ENCODE assay signal across 11 mouse cellular contexts in the genomic region with DNA sequence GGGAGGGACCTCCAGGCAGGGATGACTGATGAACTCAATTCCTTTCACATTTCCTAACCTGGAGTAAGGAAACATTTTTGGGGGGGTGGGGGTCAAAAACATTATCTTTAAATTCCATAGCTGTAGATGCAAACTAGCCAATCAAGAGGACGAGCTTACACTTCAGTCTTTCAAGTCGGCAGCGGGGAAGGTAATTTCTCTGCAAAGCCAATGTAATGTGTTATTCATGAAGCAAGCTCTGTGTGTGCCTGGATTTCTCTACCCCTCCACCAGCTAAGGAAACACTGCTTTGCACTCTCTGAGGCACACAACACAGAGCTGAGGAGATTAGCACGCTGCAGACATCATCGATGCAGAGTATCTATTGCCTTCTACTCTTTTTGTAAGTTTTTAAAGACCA. TPM values are rescaled to one million over a fixed set of nuclear protein-coding genes. Genes with fewer than 3 reads are reported as not detected.
DNase-seq lines count a peak whose midpoint lies in the region; ATAC-seq and TF ChIP-seq lines count a peak whose summit lies in the region.
"Had no signal": no experiment of that assay in that cellular context is flagged by ENCODE, and none has a peak within 500 bp of the region (broad histone marks: within the 10 kb centered on the region; RNA-seq: fewer than 3 reads in every experiment).

No protein-coding gene starts in this region.

- H3K36me3 ChIP-seq in heart, adult 2 months (ENCODE audit: control insufficient read depth, insufficient read depth, low read length), result no peaks in the 10 kb centered on the region
- H3K36me3 ChIP-seq in heart, embryonic 10.5 days, result peaks cover 6% of the 10 kb centered on the region; the same call in 1 of the 2 replicates
- no peaks in the 10 kb centered on the region for H3K36me3 ChIP-seq in neural tube, embryonic 11.5 days (ENCODE audit: control insufficient read depth, insufficient read depth, low read length)
- H3K36me3 ChIP-seq in hindbrain, embryonic 14.5 days (replicated peaks; ENCODE audit: control insufficient read depth, insufficient read depth), result peaks cover 4% of the 10 kb centered on the region; the same call in 1 of the 2 replicates
- H3K36me3 ChIP-seq in myocyte (ENCODE audit: control insufficient read depth, insufficient read depth), result no peaks in the 10 kb centered on the region
- H3K36me3 ChIP-seq: embryonic facial prominence, embryonic 15.5 days had no signal

- no peak overlapping the region for H3K9ac ChIP-seq in heart, adult 2 months (ENCODE audit: low read depth, low read length)
- H3K9ac ChIP-seq in neural tube, embryonic 11.5 days (ENCODE audit: low read length), result no peak overlapping the region
- no peak overlapping the region for H3K9ac ChIP-seq in hindbrain, embryonic 14.5 days
- H3K9ac ChIP-seq: embryonic facial prominence, embryonic 15.5 days had no signal

- H3K79me2 ChIP-seq in heart, adult 2 months (replicated peaks; ENCODE audit: control insufficient read depth, insufficient read depth, low read length), result no peaks in the 10 kb centered on the region
- H3K79me2 ChIP-seq in myocyte (ENCODE audit: control insufficient read depth, insufficient read depth), result peaks cover 43% of the 10 kb centered on the region

- no peak for DNase-seq in heart, adult 2 months
- no peak for DNase-seq in heart, embryonic 10.5 days (ENCODE audit: low spot score)
- no peak for DNase-seq in neural tube, embryonic 11.5 days (ENCODE audit: low spot score)
- DNase-seq in neural tube, embryonic 10.5 days (ENCODE audit: extremely low spot score, low spot score), result no peak
- DNase-seq in hindbrain, embryonic 14.5 days (ENCODE audit: low spot score), result no peak
- DNase-seq in adipocyte (ENCODE audit: low spot score), result no peak
- DNase-seq in heart, postnatal 10 days, result no peak
- DNase-seq: retina, postnatal 1 day; thymus, postnatal 14 days had no signal

- H3K4me1 ChIP-seq in heart, adult 2 months (ENCODE audit: control insufficient read depth, insufficient read depth, low read length), result peaks cover 27% of the 10 kb centered on the region
- H3K4me1 ChIP-seq in heart, embryonic 10.5 days, result peaks cover 38% of the 10 kb centered on the region
- peaks cover 16% of the 10 kb centered on the region for H3K4me1 ChIP-seq in neural tube, embryonic 11.5 days (ENCODE audit: control insufficient read depth, insufficient read depth, low read length)
- peaks cover 39% of the 10 kb centered on the region for H3K4me1 ChIP-seq in hindbrain, embryonic 14.5 days (replicated peaks; ENCODE audit: control insufficient read depth, insufficient read depth, low read length)

- TF ChIP-seq CTCF in heart, adult 2 months (IDR thresholded peaks at IDR 0.05), result no peak

- no peak overlapping the region for H3K4me3 ChIP-seq in heart, adult 2 months
- no peak overlapping the region for H3K4me3 ChIP-seq in heart, embryonic 10.5 days
- H3K4me3 ChIP-seq in neural tube, embryonic 11.5 days (ENCODE audit: low read depth, low read length), result no peak overlapping the region
- H3K4me3 ChIP-seq in hindbrain, embryonic 14.5 days (replicated peaks; ENCODE audit: low read length), result no peak overlapping the region
- H3K4me3 ChIP-seq in myocyte, result no peak overlapping the region
- H3K4me3 ChIP-seq: embryonic facial prominence, embryonic 15.5 days had no signal

- WGBS in heart, adult 2 months, result 86% methylated on average over 5 of the region's 5 CpGs
- WGBS in heart, embryonic 10.5 days, result 76% methylated on average over 5 of the region's 5 CpGs
- 56% methylated on average over 5 of the region's 5 CpGs for WGBS in neural tube, embryonic 11.5 days
- WGBS in hindbrain, embryonic 14.5 days, result 25% methylated on average over 5 of the region's 5 CpGs

- intact Hi-C loops in heart, adult 2 months (cut with DNase I), result loop anchor here (10.0 kb wide), 1 partner anchor 244 kb away; a partner anchor contains a TSS
- intact Hi-C loops in heart, postnatal 10 days (cut with DNase I), result no loop called here

- no peak overlapping the region for H3K4me2 ChIP-seq in neural tube, embryonic 11.5 days (ENCODE audit: low read depth)
- peak overlapping the region; percentile 6; the same call in 1 of the 2 replicates for H3K4me2 ChIP-seq in hindbrain, embryonic 14.5 days (replicated peaks)
- peak overlapping the region; percentile 56 for H3K4me2 ChIP-seq in myocyte (ENCODE audit: low read depth)

- H3K27ac ChIP-seq in heart, adult 2 months, result peak overlapping the region; percentile 55
- no peak overlapping the region for H3K27ac ChIP-seq in heart, embryonic 10.5 days
- H3K27ac ChIP-seq in neural tube, embryonic 11.5 days (ENCODE audit: low read depth, low read length), result peak overlapping the region; percentile 58; the same call in 1 of the 2 replicates
- H3K27ac ChIP-seq in hindbrain, embryonic 14.5 days, result peak overlapping the region; percentile 44; the same call in 1 of the 2 replicates

- H3K9me3 ChIP-seq in heart, embryonic 10.5 days, result no peaks in the 10 kb centered on the region
- H3K9me3 ChIP-seq in neural tube, embryonic 11.5 days (ENCODE audit: control insufficient read depth, low read length), result no peaks in the 10 kb centered on the region
- no peaks in the 10 kb centered on the region for H3K9me3 ChIP-seq in hindbrain, embryonic 14.5 days (ENCODE audit: control insufficient read depth, low read length)
- H3K9me3 ChIP-seq: embryonic facial prominence, embryonic 15.5 days had no signal

- no peak for ATAC-seq in neural tube, embryonic 11.5 days (ENCODE audit: insufficient read depth, low FRiP score, low TSS enrichment)
- no peak for ATAC-seq in hindbrain, embryonic 14.5 days (ENCODE audit: low FRiP score)

- TF ChIP-seq EP300 in heart, adult 2 months (IDR thresholded peaks at IDR 0.05; ENCODE audit: insufficient read depth, low read depth, low read length), result no peak

- no peaks in the 10 kb centered on the region for H3K27me3 ChIP-seq in heart, adult 2 months (ENCODE audit: control insufficient read depth, insufficient read depth, low read length)
- H3K27me3 ChIP-seq in heart, embryonic 10.5 days (ENCODE audit: insufficient read depth, poor library complexity, severe bottlenecking), result peaks cover 86% of the 10 kb centered on the region
- no peaks in the 10 kb centered on the region for H3K27me3 ChIP-seq in neural tube, embryonic 11.5 days (ENCODE audit: control insufficient read depth, insufficient read depth, low read length)
- no peaks in the 10 kb centered on the region for H3K27me3 ChIP-seq in hindbrain, embryonic 14.5 days (ENCODE audit: control insufficient read depth, insufficient read depth, low read length)
- H3K27me3 ChIP-seq in myocyte (ENCODE audit: control insufficient read depth, insufficient read depth, insufficient read length), result no peaks in the 10 kb centered on the region
- H3K27me3 ChIP-seq: embryonic facial prominence, embryonic 15.5 days had no signal

- TF ChIP-seq POLR2A in heart, adult 2 months (IDR thresholded peaks at IDR 0.05; ENCODE audit: insufficient read depth, low read depth, low read length), result no peak
- no peak for TF ChIP-seq POLR2A in myocyte (IDR thresholded peaks at IDR 0.05; ENCODE audit: insufficient read length, low read depth)

- no peak overlapping the region for H3ac ChIP-seq in myocyte (ENCODE audit: control insufficient read depth, insufficient read length)

TF ChIP-seq in myocyte, 11 proteins besides CTCF, POLR2A, EP300 and RAD21:
- no peak for TF ChIP-seq POLR2AphosphoS2 (IDR thresholded peaks at IDR 0.05; ENCODE audit: insufficient read length, low read depth)
- no peak for TF ChIP-seq CEBPB (IDR thresholded peaks at IDR 0.05; ENCODE audit: insufficient read depth, poor library complexity, severe bottlenecking)
- TF ChIP-seq MAX (IDR thresholded peaks at IDR 0.05; ENCODE audit: low read depth), result no peak
- no peak for TF ChIP-seq E2F4 (IDR thresholded peaks at IDR 0.05; ENCODE audit: insufficient read depth)
- TF ChIP-seq REST (IDR thresholded peaks at IDR 0.05; ENCODE audit: insufficient read depth, insufficient read length), result no peak
- TF ChIP-seq MYOG (IDR thresholded peaks at IDR 0.05; ENCODE audit: control insufficient read depth in 1 of 3, insufficient read depth in 1 of 3, insufficient read length in 2 of 3, low read depth in 2 of 3), result no peak

RNA-seq across cellular contexts. Expression of a gene that starts 9.8 kb away (rescaled TPM):
- total RNA-seq in heart, adult 2 months (2021), result 1 to 10 TPM; 3.6 to 5.2 TPM
- 4.1 and 5.4 TPM in 2 replicates for polyA plus RNA-seq in heart, adult 2 months (2012; rRNA removed)
- 2.3 and 4.4 TPM in 2 replicates for polyA plus RNA-seq in heart, embryonic 10.5 days (2016; fragmentation: Nextera tagmentation; extraction: Ambion mirVana)
- polyA plus RNA-seq in neural tube, embryonic 11.5 days (2014; fragmentation: Nextera tagmentation; extraction: Ambion mirVana), result 11.8 and 12.9 TPM in 2 replicates
- polyA plus RNA-seq in hindbrain, embryonic 14.5 days (2014; fragmentation: Nextera tagmentation; extraction: Ambion mirVana), result 11.1 and 13.3 TPM in 2 replicates
- polyA plus RNA-seq in myocyte (2012; fragmentation: generic; extraction: Trizol), result 18.0 TPM
- 10 to 100 TPM; 11.9 to 13.2 TPM for total RNA-seq in heart, postnatal 10 days (2021)
